Mouse (Mus musculus) embryonic facial prominence, embryonic 10.5 days (tissue): ENCODE measurements around the gene Kcnh4. TPM values are rescaled to one million over a fixed set of nuclear protein-coding genes. Genes with fewer than 3 reads are reported as not detected.
A peak's percentile ranks its signal among the peaks of the same experiment; 100 is the strongest.

ENCODE experiments used
- DNase-seq: peaks from one replicate; pipeline ENCODE4 v3.0.0-alpha.2; 2017; ENCODE audit warnings: low spot score
- H3K27ac ChIP-seq: fragments of 300-500 bp; sonication (generic); replicated peaks from 2 replicates; pipeline ENCODE4 v1.5.1; 2016; ENCODE audit warnings: mild to moderate bottlenecking
- H3K27me3 ChIP-seq: fragments of 300-500 bp; sonication (generic); replicated peaks from 2 replicates; pipeline ENCODE4 v1.6.1; 2016; ENCODE audit warnings: low read depth, mild to moderate bottlenecking; ENCODE audit not compliant: poor library complexity, severe bottlenecking
- H3K36me3 ChIP-seq: fragments of 300-500 bp; sonication (generic); replicated peaks from 2 replicates; pipeline ENCODE4 v1.6.1; 2016; ENCODE audit warnings: mild to moderate bottlenecking, moderate library complexity
- H3K4me1 ChIP-seq: fragments of 300-500 bp; sonication (generic); 2 replicates; pipeline ENCODE4 v1.6.1; 2016
- H3K4me3 ChIP-seq: fragments of 300-500 bp; sonication (generic); 2 replicates; pipeline ENCODE4 v1.5.1; 2016; ENCODE audit warnings: mild to moderate bottlenecking, moderate library complexity
- H3K9me3 ChIP-seq: fragments of 300-500 bp; sonication (generic); 2 replicates; pipeline ENCODE4 v1.6.1; 2016; ENCODE audit warnings: mild to moderate bottlenecking
- WGBS: fragments of 180-500 bp; shearing (Covaris S2); methylation state at CpG from one replicate; pipeline ENCODE4 v1.1.7; 2016; 5-methylcytosine and 5-hydroxymethylcytosine counted together
- polyA plus RNA-seq: library from polyadenylated mRNA; unstranded; fragments of >200 nt; fragmentation: Nextera tagmentation; extraction: Ambion mirVana; gene quantifications from 2 replicates; pipeline ENCODE4 v1.2.1, GENCODE M21; 2016

Gene Kcnh4
- polyA plus RNA-seq, 1 experiment from 2014 or later, result 0.71 TPM

DNA sequence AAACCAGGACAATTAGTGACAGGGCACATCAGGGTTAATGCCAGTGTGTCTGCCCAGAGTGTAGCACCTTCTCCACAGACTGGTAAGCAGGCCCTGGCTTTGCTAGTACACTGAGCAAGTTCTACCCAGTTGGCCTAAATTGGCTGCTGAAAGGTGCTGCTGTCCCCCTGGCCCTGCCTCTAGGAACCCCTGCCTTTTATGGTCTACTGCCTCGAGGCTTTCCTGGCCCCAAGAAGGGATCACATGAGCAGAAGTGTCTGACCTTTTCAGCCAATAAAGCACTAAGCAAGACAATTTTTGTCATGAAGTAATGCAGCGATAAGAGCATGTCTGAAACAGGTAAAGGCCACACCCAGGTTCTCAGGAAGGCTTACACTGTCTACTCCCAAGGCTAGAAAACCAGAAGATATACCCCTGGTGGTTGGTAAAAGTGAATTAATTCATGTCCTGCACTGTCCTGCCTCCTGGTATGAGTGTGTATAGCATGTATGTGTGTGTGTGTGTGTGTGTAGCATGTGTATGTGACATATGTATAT lies 37.2 kb downstream of the Kcnh4 start:
- Histone ChIP-seq H3K27me3 (no peaks in the 10 kb centered on the region), H3K9me3 (no peaks in the 10 kb centered on the region), H3K4me3 (no peak overlapping the region), H3K36me3 (peaks cover 30% of the 10 kb centered on the region), H3K4me1 (peaks cover 32% of the 10 kb centered on the region), H3K27ac (no peak overlapping the region)
- 67% methylated on average over 2 of the region's 2 CpGs for WGBS
- DNase-seq, result no peak

DNA sequence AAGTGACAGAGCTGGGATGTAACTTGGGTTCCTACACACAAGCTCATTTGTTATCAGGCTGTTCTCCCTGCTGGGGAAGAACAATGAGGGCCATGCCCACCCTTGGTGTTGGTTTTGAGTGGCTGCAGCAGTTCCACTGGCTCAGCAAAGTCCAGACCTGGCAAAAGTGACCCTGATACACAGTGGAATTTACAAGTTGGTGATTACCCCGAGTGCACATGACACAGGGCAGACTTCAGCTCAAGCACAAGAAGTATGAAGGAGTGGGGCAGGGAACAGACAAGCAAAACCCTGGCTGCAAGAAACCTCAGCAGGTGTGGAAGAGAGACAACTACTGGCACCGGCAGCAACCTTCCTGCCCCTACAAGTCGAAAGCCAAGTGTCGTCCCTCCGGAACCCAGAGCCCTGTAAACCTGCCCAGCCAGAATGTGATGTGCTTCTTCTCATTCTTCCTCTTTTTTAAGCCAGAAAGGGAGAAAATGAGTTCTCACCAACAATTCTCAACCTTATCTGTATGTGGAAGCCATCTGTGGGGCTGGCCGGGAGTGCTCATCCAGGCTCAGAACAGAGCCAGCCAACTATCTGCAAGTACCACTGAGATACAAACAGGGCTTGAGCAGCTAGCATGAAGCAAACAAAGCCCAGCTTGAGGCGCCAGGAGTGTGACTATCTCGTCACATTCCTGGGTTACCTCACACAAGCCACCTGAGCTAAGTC lies 37.8 kb downstream of the Kcnh4 start:
- WGBS, result 76% methylated on average over 8 of the region's 8 CpGs
- no peaks in the 10 kb centered on the region for H3K27me3 ChIP-seq
- peaks cover 31% of the 10 kb centered on the region for H3K36me3 ChIP-seq
- peaks cover 32% of the 10 kb centered on the region for H3K4me1 ChIP-seq
- no peak for DNase-seq
- no peak overlapping the region for H3K4me3 ChIP-seq
- H3K9me3 ChIP-seq, result no peaks in the 10 kb centered on the region
- H3K27ac ChIP-seq, result no peak overlapping the region; the same call in 1 of the 2 replicates

DNA sequence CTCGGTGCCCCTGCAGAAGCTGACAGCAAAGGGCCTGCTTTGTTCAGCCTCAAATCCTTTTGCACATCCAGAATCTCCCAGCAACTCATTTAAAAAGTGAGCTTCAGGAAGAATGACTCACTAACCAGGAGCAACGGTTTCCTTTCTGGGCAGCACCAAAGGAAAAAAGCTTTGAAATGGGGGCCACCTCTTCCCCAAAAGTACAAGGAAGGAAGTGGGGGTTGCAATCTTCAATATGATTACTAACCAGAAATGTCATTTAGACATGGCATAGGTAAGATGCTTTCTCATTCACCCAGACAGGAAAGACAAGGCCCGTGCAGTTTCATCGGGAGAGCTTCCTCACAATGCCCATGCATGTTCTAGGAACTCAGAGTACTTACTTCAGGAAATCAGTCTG lies 38.5 kb downstream of the Kcnh4 start:
- no peaks in the 10 kb centered on the region for H3K9me3 ChIP-seq
- no peak overlapping the region for H3K4me3 ChIP-seq
- 70% methylated on average over 4 of the region's 4 CpGs for WGBS
- no peaks in the 10 kb centered on the region for H3K27me3 ChIP-seq
- H3K36me3 ChIP-seq, result peaks cover 38% of the 10 kb centered on the region
- no peak for DNase-seq
- peak overlapping the region; percentile 7; the same call in 1 of the 2 replicates for H3K27ac ChIP-seq
- H3K4me1 ChIP-seq, result peaks cover 32% of the 10 kb centered on the region

DNA sequence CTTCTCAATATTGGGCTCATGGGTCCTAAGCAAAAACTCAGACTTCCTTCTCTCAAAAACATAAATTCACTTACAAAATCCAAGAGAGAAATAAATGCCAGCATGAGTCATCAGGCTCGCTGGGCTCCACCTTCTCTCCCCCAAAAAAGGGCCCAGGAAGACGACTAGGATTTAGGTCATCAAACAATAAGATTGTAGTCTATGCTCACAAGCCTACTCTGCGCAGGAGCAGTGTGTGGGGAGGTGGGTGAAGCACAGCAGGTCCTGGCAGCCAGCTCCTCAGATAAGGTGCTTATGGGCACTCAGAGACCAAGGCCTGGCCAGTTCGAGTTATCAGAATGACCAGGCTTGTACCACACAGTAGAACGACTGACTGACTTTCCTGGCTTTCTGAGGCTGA lies 39.4 kb downstream of the Kcnh4 start:
- H3K36me3 ChIP-seq, result peaks cover 47% of the 10 kb centered on the region
- no peaks in the 10 kb centered on the region for H3K9me3 ChIP-seq
- DNase-seq, result no peak
- H3K27ac ChIP-seq, result no peak overlapping the region
- H3K27me3 ChIP-seq, result no peaks in the 10 kb centered on the region
- H3K4me3 ChIP-seq, result no peak overlapping the region
- WGBS, result 86% methylated on average over 5 of the region's 5 CpGs
- peaks cover 32% of the 10 kb centered on the region for H3K4me1 ChIP-seq

DNA sequence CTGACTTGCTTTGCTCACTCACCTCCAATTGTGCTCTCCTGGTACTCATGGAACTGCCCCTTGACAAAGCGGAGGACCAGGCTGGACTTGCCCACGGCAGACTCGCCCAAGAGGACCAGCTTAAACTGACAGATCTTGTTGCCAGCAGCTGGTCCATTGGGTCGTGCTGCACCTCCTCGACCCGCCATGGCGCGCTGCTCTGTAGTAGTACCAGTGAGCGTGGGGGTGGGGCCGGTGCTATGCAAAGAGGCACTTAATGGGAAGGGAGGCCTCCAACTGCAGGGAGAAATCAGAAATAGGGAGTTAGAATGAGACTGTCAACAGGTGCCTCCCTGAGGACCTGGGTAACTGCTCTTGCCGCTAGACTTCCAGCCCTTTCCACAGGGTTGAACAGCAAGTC lies 39.8 kb downstream of the Kcnh4 start:
- no peaks in the 10 kb centered on the region for H3K9me3 ChIP-seq

DNA sequence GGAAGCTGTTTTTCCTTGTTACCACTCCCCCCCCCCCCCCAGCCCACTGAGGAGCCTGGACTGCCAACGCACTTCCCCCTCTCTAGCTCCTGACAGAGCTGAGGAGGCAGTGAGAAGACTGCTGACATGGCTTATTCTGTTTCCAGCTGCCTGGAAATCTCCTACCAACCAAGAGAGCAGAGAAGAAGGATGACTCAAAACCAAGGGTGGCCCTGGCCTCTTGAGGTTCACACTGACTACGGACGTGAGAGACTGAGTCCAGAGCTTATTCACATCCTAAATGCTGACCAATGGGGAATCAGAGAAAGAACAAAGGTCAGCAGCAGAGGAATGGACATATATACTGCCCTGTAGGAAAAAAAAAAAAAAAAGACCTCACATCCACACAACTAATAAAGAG lies 40.4 kb downstream of the Kcnh4 start:
- DNase-seq, result no peak
- Histone ChIP-seq H3K4me3 (no peak overlapping the region), H3K9me3 (no peaks in the 10 kb centered on the region), H3K36me3 (peaks cover 53% of the 10 kb centered on the region), H3K4me1 (peaks cover 32% of the 10 kb centered on the region), H3K27ac (no peak overlapping the region), H3K27me3 (no peaks in the 10 kb centered on the region)
- WGBS, result 90% methylated on average over 3 of the region's 3 CpGs

More for the DNA sequence above, 39.8 kb downstream of the Kcnh4 start:
- DNase-seq, result no peak
- H3K4me1 ChIP-seq, result peaks cover 32% of the 10 kb centered on the region
- H3K4me3 ChIP-seq, result no peak overlapping the region
- 89% methylated on average over 11 of the region's 11 CpGs for WGBS
- no peaks in the 10 kb centered on the region for H3K27me3 ChIP-seq
- peaks cover 52% of the 10 kb centered on the region for H3K36me3 ChIP-seq
- no peak overlapping the region for H3K27ac ChIP-seq

DNA sequence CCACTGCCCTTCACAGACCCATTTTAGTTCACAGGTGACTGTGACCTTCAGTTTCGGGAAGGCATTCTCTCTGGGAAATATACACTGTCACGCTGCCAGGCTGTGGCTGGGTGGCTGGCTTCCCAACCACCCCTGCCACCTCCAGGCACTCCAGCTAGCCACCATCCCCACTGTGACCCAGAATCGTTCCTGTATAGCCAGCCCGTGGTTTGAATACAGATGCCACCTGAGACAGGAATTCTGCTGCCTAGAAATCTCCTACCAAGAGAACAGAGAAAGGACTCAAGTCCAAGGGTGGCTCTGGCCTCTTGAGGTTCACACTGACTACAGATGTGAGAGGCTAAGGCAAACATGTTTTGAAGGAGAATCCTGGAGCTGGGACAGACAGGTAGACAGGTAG lies 40.9 kb downstream of the Kcnh4 start:
- no peaks in the 10 kb centered on the region for H3K27me3 ChIP-seq
- no peak overlapping the region for H3K4me3 ChIP-seq
- no peak for DNase-seq
- H3K27ac ChIP-seq, result no peak overlapping the region
- 85% methylated on average over 4 of the region's 4 CpGs for WGBS
- H3K4me1 ChIP-seq, result peaks cover 34% of the 10 kb centered on the region
- H3K9me3 ChIP-seq, result no peaks in the 10 kb centered on the region
- peaks cover 53% of the 10 kb centered on the region for H3K36me3 ChIP-seq

DNA sequence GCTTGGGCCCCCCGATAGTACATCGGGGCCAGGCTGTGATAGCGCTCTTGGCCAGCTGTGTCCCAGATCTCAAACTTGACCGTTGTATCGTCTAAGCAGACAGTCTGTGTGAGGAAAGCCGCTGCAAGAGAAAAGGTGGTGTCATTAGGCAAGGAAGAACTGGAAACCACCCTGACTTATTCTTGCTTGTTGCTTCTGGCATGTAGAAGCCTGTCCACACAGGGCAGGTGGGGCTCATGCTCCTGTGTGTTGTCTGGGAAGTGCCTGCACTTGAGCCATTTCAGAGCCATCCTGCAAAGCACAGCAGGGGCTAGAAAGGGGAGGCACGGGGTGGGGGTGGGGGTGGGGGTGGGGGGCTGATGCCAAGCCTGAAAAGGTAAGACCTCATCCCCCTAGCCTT lies 41.3 kb downstream of the Kcnh4 start:
- Histone ChIP-seq H3K9me3 (no peaks in the 10 kb centered on the region), H3K4me1 (peaks cover 38% of the 10 kb centered on the region), H3K36me3 (peaks cover 53% of the 10 kb centered on the region), H3K27ac (no peak overlapping the region), H3K27me3 (no peaks in the 10 kb centered on the region), H3K4me3 (no peak overlapping the region)
- WGBS, result 91% methylated on average over 7 of the region's 7 CpGs
- no peak for DNase-seq

DNA sequence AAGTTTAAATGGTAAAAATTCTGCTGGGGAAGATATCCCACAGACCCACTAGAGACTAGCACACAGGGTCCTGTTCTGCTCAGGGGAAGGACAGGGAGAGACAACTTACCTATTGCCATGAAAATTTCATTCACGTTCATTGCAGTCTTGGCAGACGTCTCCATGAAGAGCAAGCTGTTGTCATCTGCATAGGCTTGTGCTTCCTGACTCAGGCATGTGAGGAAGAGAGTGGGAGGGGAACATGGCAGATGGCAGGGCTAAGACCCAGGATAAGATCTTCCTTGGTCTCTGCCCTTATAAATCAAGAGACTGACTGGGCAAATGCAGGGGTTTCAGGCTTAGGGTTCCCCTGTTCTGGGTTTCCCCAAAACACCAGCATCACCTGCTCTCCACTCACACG lies 43.1 kb downstream of the Kcnh4 start:
- DNase-seq, result no peak
- Histone ChIP-seq H3K27me3 (no peaks in the 10 kb centered on the region), H3K4me1 (peaks cover 43% of the 10 kb centered on the region), H3K9me3 (no peaks in the 10 kb centered on the region), H3K27ac (no peak overlapping the region), H3K4me3 (no peak overlapping the region), H3K36me3 (peaks cover 53% of the 10 kb centered on the region)
- 90% methylated on average over 3 of the region's 3 CpGs for WGBS

DNA sequence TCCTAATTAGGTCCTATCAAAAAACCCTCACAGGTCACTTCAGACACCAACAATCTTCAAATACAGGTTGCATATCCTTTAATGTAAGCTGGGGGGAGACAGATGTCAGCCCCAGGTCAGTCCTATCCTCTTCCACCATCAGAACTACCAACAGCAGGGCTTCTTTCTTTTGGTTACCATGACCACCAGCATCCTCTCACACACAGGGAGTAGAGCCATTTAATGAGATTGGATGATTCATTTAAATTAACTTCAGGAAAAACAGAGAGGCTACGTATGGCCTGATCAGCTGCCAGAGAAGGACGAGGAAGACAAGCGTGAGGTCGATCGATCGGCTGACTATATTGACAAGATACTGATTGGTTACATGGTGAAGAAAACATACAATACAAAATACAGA lies 44.8 kb downstream of the Kcnh4 start:
- H3K27ac ChIP-seq, result no peak overlapping the region

DNA sequence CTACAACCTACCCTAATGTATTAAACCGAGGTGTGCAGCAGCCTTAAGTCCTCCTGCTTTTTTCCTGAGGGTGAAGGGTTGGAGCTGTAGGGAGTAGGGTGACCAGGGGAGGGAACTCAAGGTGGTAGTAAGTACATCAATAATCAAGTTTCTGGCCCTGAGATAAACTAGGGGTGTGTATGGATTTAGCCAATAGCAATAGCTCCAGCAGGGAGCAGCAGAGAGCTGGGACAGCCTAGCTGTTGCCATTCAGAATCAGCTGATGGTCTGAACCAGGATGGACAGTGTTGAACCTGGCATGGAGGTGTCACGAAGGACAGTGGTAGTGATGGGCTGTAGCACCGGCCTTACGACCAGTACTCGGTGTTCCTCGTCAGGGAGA lies 45.2 kb downstream of the Kcnh4 start:
- H3K4me3 ChIP-seq, result peak overlapping the region; percentile 97
- peaks cover 61% of the 10 kb centered on the region for H3K36me3 ChIP-seq
- no peaks in the 10 kb centered on the region for H3K9me3 ChIP-seq
- 51% methylated on average over 6 of the region's 6 CpGs for WGBS
- no peaks in the 10 kb centered on the region for H3K27me3 ChIP-seq
- peak; percentile 75 for DNase-seq
- H3K4me1 ChIP-seq, result peaks cover 48% of the 10 kb centered on the region
- H3K27ac ChIP-seq, result peak overlapping the region; percentile 99

More for the DNA sequence above, 44.8 kb downstream of the Kcnh4 start:
- no peak overlapping the region for H3K4me3 ChIP-seq
- peaks cover 61% of the 10 kb centered on the region for H3K36me3 ChIP-seq
- no peaks in the 10 kb centered on the region for H3K27me3 ChIP-seq
- DNase-seq, result no peak
- no peaks in the 10 kb centered on the region for H3K9me3 ChIP-seq
- peaks cover 48% of the 10 kb centered on the region for H3K4me1 ChIP-seq
- WGBS, result 88% methylated on average over 6 of the region's 6 CpGs

DNA sequence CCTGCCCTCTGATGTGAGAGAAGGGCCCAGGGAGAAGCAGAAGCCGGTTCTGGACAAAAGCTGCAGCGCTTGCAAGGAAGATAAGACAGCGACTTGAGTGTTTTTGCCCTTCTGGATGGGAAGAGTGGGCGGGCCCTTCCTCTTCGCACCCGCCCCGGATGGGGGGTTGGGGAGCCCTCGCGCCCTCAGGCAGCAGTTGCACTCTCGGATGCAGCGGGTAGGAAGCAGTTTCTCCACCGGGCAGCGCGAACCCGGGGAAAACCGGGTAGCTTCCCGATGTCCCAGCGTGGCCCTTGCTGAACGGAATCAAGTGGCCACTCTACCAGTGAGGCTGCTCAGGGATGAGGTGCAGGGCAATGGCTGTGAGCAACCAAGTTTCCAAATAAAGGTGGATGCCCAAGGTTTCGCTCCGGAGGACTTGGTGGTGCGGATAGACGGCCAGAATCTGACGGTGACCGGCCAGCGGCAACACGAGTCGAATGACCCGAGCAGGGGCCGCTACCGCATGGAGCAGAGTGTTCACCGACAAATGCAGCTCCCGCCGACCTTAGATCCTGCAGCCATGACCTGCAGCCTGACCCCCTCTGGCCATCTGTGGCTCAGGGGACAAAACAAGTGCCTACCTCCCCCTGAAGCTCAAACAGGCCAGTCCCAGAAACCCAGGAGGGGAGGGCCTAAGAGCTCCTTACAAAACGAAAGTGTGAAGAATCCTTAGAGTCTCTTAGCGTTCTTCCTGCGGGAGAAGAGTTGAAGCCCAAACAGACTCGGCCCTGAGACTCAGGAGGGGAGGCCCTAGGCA lies 45.8 kb downstream of the Kcnh4 start, which contains the start of gene Hspb9:
Gene Hspb9, plus strand, starts transcription at position 116 of the 799 bp plus-strand sequence.
- Histone ChIP-seq H3K4me1 (peaks cover 48% of the 10 kb centered on the region), H3K4me3 (peak within 1 kb of the TSS; percentile 97), H3K27ac (peak within 1 kb of the TSS; percentile 99), H3K27me3 (no peaks in the 10 kb centered on the region), H3K36me3 (peaks cover 61% of the 10 kb centered on the region), H3K9me3 (no peaks in the 10 kb centered on the region)
- WGBS, result 2% methylated on average over 38 of the region's 38 CpGs
- DNase-seq, result peak; percentile 79
